Mouse (Mus musculus): ENCODE measurements around the gene Fuca1. TPM values are rescaled to one million over a fixed set of nuclear protein-coding genes. Genes with fewer than 3 reads are reported as not detected.
A peak's percentile ranks its signal among the peaks of the same experiment; 100 is the strongest.

Fuca1 gene
- polyA plus RNA-seq, 1 experiment = 29.8 TPM

DNA sequence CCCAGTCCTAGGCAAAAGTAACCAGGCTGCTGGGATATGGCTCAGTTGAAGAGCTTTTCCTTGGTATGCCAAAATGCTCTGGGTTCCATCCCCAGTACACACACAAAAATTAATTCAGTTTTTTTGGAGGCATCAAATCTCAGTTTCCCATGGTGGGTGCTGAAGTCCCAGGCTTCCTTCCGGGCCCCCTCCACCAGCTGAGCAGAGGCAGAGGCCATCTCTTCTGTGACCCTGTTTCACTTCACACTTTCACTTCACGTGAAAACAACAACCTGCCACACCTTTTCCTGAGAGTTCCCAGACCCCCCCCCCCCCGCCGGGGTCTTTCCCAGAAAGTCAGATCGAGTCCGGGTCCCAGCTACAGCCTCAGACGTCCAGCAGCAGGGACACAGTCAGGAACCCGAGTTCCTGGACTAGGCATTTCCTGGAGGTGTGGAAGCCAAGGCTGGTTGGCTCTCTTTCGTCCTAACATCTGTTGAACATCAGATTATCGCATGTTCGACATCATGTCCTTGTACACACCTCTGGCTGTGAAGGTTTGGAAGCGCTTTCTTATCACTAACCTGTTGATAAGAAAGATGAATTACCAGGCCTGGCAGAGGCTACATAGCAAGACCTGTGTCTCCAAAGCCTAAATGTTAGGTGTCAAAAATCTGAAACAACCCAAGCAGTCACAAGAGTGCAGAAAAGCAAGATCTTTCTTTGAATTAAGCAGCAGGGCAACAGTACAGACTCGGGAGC is 11.0 kb upstream of the Fuca1 start:
- no peak overlapping the region for H3K4me2 ChIP-seq (ENCODE audit: low read depth)
- peaks cover 16% of the 10 kb centered on the region for H3K27me3 ChIP-seq (ENCODE audit: control insufficient read depth, insufficient read depth, insufficient read length)
- H3ac ChIP-seq (ENCODE audit: control insufficient read depth, insufficient read length) = no peak overlapping the region
- H3K4me3 ChIP-seq = no peak overlapping the region
- no peaks in the 10 kb centered on the region for H3K79me2 ChIP-seq (ENCODE audit: control insufficient read depth, insufficient read depth)
- TF ChIP-seq TCF3 (IDR thresholded peaks at IDR 0.05; ENCODE audit: insufficient read length, low read depth) (no peak), REST (IDR thresholded peaks at IDR 0.05; ENCODE audit: insufficient read depth, insufficient read length) (no peak), USF1 (IDR thresholded peaks at IDR 0.05; ENCODE audit: low read depth) (no peak), POLR2AphosphoS2 (IDR thresholded peaks at IDR 0.05; ENCODE audit: insufficient read length, low read depth) (no peak), POLR2A (IDR thresholded peaks at IDR 0.05; ENCODE audit: insufficient read length, low read depth) (no peak), MYOG (IDR thresholded peaks at IDR 0.05; ENCODE audit: control insufficient read depth in 1 of 3, insufficient read depth in 1 of 3, insufficient read length in 2 of 3, low read depth in 2 of 3) (no peak), MAX (IDR thresholded peaks at IDR 0.05; ENCODE audit: low read depth) (no peak), TCF12 (IDR thresholded peaks at IDR 0.05; ENCODE audit: insufficient read depth, poor library complexity, severe bottlenecking) (no peak)
- H3K36me3 ChIP-seq (ENCODE audit: control insufficient read depth, insufficient read depth) = no peaks in the 10 kb centered on the region

DNA sequence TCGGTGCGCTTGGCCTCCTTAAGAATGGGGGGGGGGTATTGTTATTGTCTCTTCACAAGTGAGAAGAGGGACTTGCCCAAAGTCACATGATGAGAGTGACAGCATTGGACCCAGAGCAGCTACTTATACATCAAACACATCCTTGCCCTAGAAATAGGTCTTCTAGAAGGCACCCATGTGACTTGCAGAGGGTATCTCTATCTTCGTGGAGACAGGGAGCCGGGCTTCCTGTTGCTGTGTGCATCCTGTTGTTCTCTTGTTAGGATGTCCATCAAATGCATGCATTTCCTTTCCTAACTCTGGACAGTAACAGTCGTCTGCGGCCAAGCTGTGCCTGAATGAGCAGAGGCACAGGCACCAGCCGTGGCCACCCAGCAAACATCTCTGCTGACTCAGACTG is 9.0 kb upstream of the Fuca1 start:
- Histone ChIP-seq H3K79me2 (ENCODE audit: control insufficient read depth, insufficient read depth) (no peaks in the 10 kb centered on the region), H3K27me3 (ENCODE audit: control insufficient read depth, insufficient read depth, insufficient read length) (peaks cover 11% of the 10 kb centered on the region), H3K36me3 (ENCODE audit: control insufficient read depth, insufficient read depth) (no peaks in the 10 kb centered on the region), H3ac (ENCODE audit: control insufficient read depth, insufficient read length) (no peak overlapping the region), H3K4me3 (no peak overlapping the region), H3K4me2 (ENCODE audit: low read depth) (no peak overlapping the region)
- TF ChIP-seq MYOG (IDR thresholded peaks at IDR 0.05; ENCODE audit: control insufficient read depth in 1 of 3, insufficient read depth in 1 of 3, insufficient read length in 2 of 3, low read depth in 2 of 3) (no peak), E2F4 (IDR thresholded peaks at IDR 0.05; ENCODE audit: insufficient read depth) (no peak), SRF (IDR thresholded peaks at IDR 0.05; ENCODE audit: control insufficient read depth, insufficient read length, low read depth) (no peak), TCF3 (IDR thresholded peaks at IDR 0.05; ENCODE audit: insufficient read length, low read depth) (no peak), MAX (IDR thresholded peaks at IDR 0.05; ENCODE audit: low read depth) (no peak), CEBPB (IDR thresholded peaks at IDR 0.05; ENCODE audit: insufficient read depth, poor library complexity, severe bottlenecking) (no peak), POLR2AphosphoS2 (IDR thresholded peaks at IDR 0.05; ENCODE audit: insufficient read length, low read depth) (no peak), MYOD1 (IDR thresholded peaks at IDR 0.05; ENCODE audit: control insufficient read depth in 1 of 3, insufficient read length in 2 of 3, low read depth in 2 of 3) (no peak), REST (IDR thresholded peaks at IDR 0.05; ENCODE audit: insufficient read depth, insufficient read length) (no peak)

DNA sequence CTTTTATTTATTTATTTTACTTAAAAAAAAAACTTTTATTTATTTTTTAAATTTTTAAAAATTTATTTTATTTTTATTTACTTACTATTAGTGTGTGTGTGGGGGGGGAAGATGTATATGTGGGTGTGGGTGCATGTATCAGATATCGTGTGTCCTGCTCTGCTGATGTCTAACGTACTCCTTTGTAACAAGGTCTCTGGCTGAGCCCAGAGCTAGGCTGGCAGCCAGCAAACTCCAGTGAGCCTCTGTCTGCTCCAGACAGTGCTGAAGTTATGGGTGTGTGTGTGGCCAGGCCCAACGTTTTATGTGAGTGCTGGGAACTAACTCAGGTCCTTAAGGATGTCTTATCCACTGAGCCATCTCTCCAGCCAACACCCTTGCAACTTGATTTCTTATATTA is 8.4 kb upstream of the Fuca1 start:
- Histone ChIP-seq H3K79me2 (ENCODE audit: control insufficient read depth, insufficient read depth) (no peaks in the 10 kb centered on the region), H3ac (ENCODE audit: control insufficient read depth, insufficient read length) (no peak overlapping the region), H3K36me3 (ENCODE audit: control insufficient read depth, insufficient read depth) (no peaks in the 10 kb centered on the region), H3K4me2 (ENCODE audit: low read depth) (no peak overlapping the region), H3K27me3 (ENCODE audit: control insufficient read depth, insufficient read depth, insufficient read length) (peaks cover 17% of the 10 kb centered on the region), H3K4me3 (no peak overlapping the region)
- TF ChIP-seq SRF (IDR thresholded peaks at IDR 0.05; ENCODE audit: control insufficient read depth, insufficient read length, low read depth) = no peak
- no peak for TF ChIP-seq REST (IDR thresholded peaks at IDR 0.05; ENCODE audit: insufficient read depth, insufficient read length)
- TF ChIP-seq TCF12 (IDR thresholded peaks at IDR 0.05; ENCODE audit: insufficient read depth, poor library complexity, severe bottlenecking) = no peak
- TF ChIP-seq CEBPB (IDR thresholded peaks at IDR 0.05; ENCODE audit: insufficient read depth, poor library complexity, severe bottlenecking) = no peak
- no peak for TF ChIP-seq USF1 (IDR thresholded peaks at IDR 0.05; ENCODE audit: low read depth)
- TF ChIP-seq MAX (IDR thresholded peaks at IDR 0.05; ENCODE audit: low read depth) = no peak
- TF ChIP-seq MYOD1 (IDR thresholded peaks at IDR 0.05; ENCODE audit: control insufficient read depth in 1 of 3, insufficient read length in 2 of 3, low read depth in 2 of 3) = no peak
- no peak for TF ChIP-seq E2F4 (IDR thresholded peaks at IDR 0.05; ENCODE audit: insufficient read depth)
- no peak for TF ChIP-seq MYOG (IDR thresholded peaks at IDR 0.05; ENCODE audit: control insufficient read depth in 1 of 3, insufficient read depth in 1 of 3, insufficient read length in 2 of 3, low read depth in 2 of 3)
- no peak for TF ChIP-seq POLR2AphosphoS2 (IDR thresholded peaks at IDR 0.05; ENCODE audit: insufficient read length, low read depth)
- TF ChIP-seq TCF3 (IDR thresholded peaks at IDR 0.05; ENCODE audit: insufficient read length, low read depth) = no peak
- no peak for TF ChIP-seq POLR2A (IDR thresholded peaks at IDR 0.05; ENCODE audit: insufficient read length, low read depth)

DNA sequence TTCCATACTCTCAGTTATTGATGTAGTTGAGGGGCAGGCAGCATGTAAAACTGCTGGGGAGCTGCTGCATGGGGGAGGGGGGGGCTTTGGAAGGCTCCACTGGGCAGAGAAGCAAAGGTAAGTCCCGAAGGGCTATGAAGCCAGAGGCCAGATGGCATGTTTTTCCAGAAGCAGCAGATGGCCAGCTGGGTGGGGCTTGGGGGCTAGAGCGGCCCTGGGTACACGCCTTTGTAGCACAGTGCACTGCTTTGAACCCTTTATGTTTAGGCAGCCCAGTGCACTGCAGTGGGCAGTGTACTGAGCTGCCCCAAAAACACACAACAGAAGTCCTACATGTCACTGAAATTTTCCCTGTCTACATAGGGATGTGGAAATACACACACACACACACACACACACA is 7.7 kb upstream of the Fuca1 start:
- no peak for TF ChIP-seq REST (IDR thresholded peaks at IDR 0.05; ENCODE audit: insufficient read depth, insufficient read length)
- TF ChIP-seq MYOG (IDR thresholded peaks at IDR 0.05; ENCODE audit: control insufficient read depth in 1 of 3, insufficient read depth in 1 of 3, insufficient read length in 2 of 3, low read depth in 2 of 3) = peak in 1 of 3 experiments; percentile 12
- H3K27me3 ChIP-seq (ENCODE audit: control insufficient read depth, insufficient read depth, insufficient read length) = peaks cover 21% of the 10 kb centered on the region
- H3K4me3 ChIP-seq = no peak overlapping the region
- H3K4me2 ChIP-seq (ENCODE audit: low read depth) = no peak overlapping the region
- H3ac ChIP-seq (ENCODE audit: control insufficient read depth, insufficient read length) = no peak overlapping the region
- H3K79me2 ChIP-seq (ENCODE audit: control insufficient read depth, insufficient read depth) = no peaks in the 10 kb centered on the region
- no peaks in the 10 kb centered on the region for H3K36me3 ChIP-seq (ENCODE audit: control insufficient read depth, insufficient read depth)

DNA sequence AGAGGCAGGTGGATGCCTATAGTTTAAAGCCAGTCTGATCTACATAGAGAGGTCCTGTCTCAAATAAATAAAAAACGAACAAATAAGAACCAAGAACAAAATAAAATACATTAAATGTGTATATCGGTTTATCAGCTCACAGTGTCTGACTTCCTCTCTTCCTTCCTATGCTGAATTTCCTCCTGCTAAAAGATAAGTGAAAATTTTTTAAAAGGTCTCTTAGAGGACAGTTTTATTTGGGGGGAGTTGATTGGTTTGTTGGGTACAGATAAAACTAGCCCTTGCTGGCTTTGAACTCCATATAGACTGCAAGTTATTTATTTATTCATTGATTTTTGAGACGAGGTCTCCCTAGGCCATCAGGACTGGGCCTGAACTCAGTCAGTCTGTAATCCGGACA is 7.1 kb upstream of the Fuca1 start:
- TF ChIP-seq MAX (IDR thresholded peaks at IDR 0.05; ENCODE audit: low read depth) (no peak), E2F4 (IDR thresholded peaks at IDR 0.05; ENCODE audit: insufficient read depth) (no peak), MYOD1 (IDR thresholded peaks at IDR 0.05; ENCODE audit: control insufficient read depth in 1 of 3, insufficient read length in 2 of 3, low read depth in 2 of 3) (no peak), POLR2A (IDR thresholded peaks at IDR 0.05; ENCODE audit: insufficient read length, low read depth) (no peak), CEBPB (IDR thresholded peaks at IDR 0.05; ENCODE audit: insufficient read depth, poor library complexity, severe bottlenecking) (no peak), TCF3 (IDR thresholded peaks at IDR 0.05; ENCODE audit: insufficient read length, low read depth) (no peak), SRF (IDR thresholded peaks at IDR 0.05; ENCODE audit: control insufficient read depth, insufficient read length, low read depth) (no peak), TCF12 (IDR thresholded peaks at IDR 0.05; ENCODE audit: insufficient read depth, poor library complexity, severe bottlenecking) (no peak), REST (IDR thresholded peaks at IDR 0.05; ENCODE audit: insufficient read depth, insufficient read length) (no peak), MYOG (IDR thresholded peaks at IDR 0.05; ENCODE audit: control insufficient read depth in 1 of 3, insufficient read depth in 1 of 3, insufficient read length in 2 of 3, low read depth in 2 of 3) (no peak), POLR2AphosphoS2 (IDR thresholded peaks at IDR 0.05; ENCODE audit: insufficient read length, low read depth) (no peak), USF1 (IDR thresholded peaks at IDR 0.05; ENCODE audit: low read depth) (no peak)
- Histone ChIP-seq H3K36me3 (ENCODE audit: control insufficient read depth, insufficient read depth) (no peaks in the 10 kb centered on the region), H3ac (ENCODE audit: control insufficient read depth, insufficient read length) (no peak overlapping the region), H3K27me3 (ENCODE audit: control insufficient read depth, insufficient read depth, insufficient read length) (peaks cover 27% of the 10 kb centered on the region), H3K4me3 (no peak overlapping the region), H3K79me2 (ENCODE audit: control insufficient read depth, insufficient read depth) (no peaks in the 10 kb centered on the region), H3K4me2 (ENCODE audit: low read depth) (no peak overlapping the region)

All from myocyte (in vitro differentiated cells).